Mouse (Mus musculus) testis, adult 2 months (tissue): ENCODE data around the gene Wdr82.

Source experiments
- CTCF ChIP-seq: fragments of 200-500 bp; IDR thresholded peaks from 2 replicates; pipeline ENCODE4 v1.5.1; 2012; ENCODE audit warnings: low read depth, mild to moderate bottlenecking, inconsistent platforms, low read length, moderate library complexity; ENCODE audit not compliant: control insufficient read depth, insufficient read depth, insufficient replicate concordance
- POLR2A ChIP-seq: fragments of 200-500 bp; IDR thresholded peaks from 2 replicates; pipeline ENCODE4 v1.6.1; 2012; ENCODE audit warnings: low read depth, mild to moderate bottlenecking, inconsistent platforms, low read length, moderate library complexity; ENCODE audit not compliant: control insufficient read depth

DNA sequence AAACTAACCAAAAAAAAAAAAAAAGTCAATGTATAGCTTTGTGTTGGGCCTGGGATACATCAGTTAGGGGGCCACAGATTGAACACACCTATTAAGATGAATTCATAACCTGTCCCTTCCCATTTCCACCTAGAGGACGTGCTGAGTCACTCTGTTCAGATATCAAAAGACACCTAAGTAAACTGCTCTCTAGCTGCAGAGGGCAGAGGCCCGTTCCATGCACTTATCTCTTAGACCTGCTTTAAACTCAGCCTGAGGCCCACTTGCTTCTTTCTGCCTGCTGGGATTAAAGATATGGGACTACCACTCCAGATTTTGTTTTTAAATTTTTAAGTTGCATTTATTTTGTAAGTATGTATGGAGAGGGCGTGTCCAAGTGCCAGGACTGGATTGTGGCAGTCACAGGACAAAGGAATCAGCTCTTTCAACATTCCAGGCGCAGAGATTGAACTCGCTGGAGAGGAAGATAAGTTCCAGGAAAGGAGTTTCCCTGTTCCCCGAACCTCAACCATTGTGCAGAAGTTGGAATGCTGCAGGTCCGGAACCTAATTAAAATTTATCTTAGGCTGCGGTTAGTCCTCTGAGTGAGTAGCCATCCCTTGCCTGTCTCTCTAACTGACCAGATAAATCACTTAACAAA is 57.2 kb downstream of the Wdr82 start:
- no peak for TF ChIP-seq CTCF
- TF ChIP-seq POLR2A, result no peak
